Mouse (Mus musculus) liver, embryonic 14.5 days (tissue): ENCODE data around the gene Gm21293. TPM values are rescaled to one million over a fixed set of nuclear protein-coding genes. Genes with fewer than 3 reads are reported as not detected.
"Not testable (repeated sequence)": the region's sequence is repeated elsewhere in the genome, so short reads cannot be mapped to it uniquely, and the experiment has no call there.

Source experiments
- ATAC-seq: fragments of 200-750 bp; cut with Nextera tagmentation; 2 replicates; pipeline ENCODE4 v1.8.0; 2017; ENCODE audit warnings: moderate number of reproducible peaks, mild to moderate bottlenecking, moderate library complexity; ENCODE audit not compliant: insufficient read depth
- DNase-seq, 3 experiments: peaks; one replicate each; pipeline ENCODE4 v3.0.0-alpha.2; 2012 to 2013; ENCODE audit warnings: low read depth in 3 of 3, low spot score in 3 of 3
- H3K27ac ChIP-seq: fragments of 300-500 bp; sonication (generic); 2 replicates; pipeline ENCODE4 v1.5.1; 2014; ENCODE audit warnings: moderate library complexity, mild to moderate bottlenecking, control low read depth, inconsistent platforms
- H3K27me3 ChIP-seq: fragments of 300-500 bp; sonication (generic); 2 replicates; pipeline ENCODE4 v1.6.1; 2014; ENCODE audit warnings: mild to moderate bottlenecking, low read length, moderate library complexity; ENCODE audit not compliant: control insufficient read depth, insufficient read depth
- H3K36me3 ChIP-seq: fragments of 300-500 bp; sonication (generic); replicated peaks from 2 replicates; pipeline ENCODE4 v1.6.1; 2014; ENCODE audit warnings: low read depth; ENCODE audit not compliant: control insufficient read depth, insufficient read depth
- H3K4me1 ChIP-seq, 2 experiments: fragments of 200-500 bp in 1 of 2; fragments of 300-500 bp in 1 of 2; sonication (generic) in 1 of 2; replicated peaks; 2 replicates each; pipeline ENCODE4 v1.6.1; 2012 to 2014; ENCODE audit warnings: antibody characterized with exemption in 1 of 2, inconsistent platforms in 1 of 2, low read length in 1 of 2; ENCODE audit not compliant: control insufficient read depth in 2 of 2, insufficient read depth in 2 of 2
- H3K4me2 ChIP-seq: fragments of 300-500 bp; sonication (generic); 2 replicates; pipeline ENCODE4 v1.6.1; 2014; ENCODE audit warnings: low read depth, mild to moderate bottlenecking, control low read depth, moderate library complexity
- H3K4me3 ChIP-seq, 2 experiments: fragments of 200-500 bp in 1 of 2; fragments of 300-500 bp in 1 of 2; sonication (generic) in 1 of 2; 2 replicates each; pipeline ENCODE4 v1.5.1; 2012 to 2014; ENCODE audit warnings: low read depth in 2 of 2, low read length in 2 of 2, mild to moderate bottlenecking in 2 of 2, control low read depth in 1 of 2, inconsistent platforms in 1 of 2, moderate library complexity in 1 of 2; ENCODE audit not compliant: insufficient read depth in 1 of 2
- H3K9ac ChIP-seq: fragments of 300-500 bp; sonication (generic); replicated peaks from 2 replicates; pipeline ENCODE4 v1.6.1; 2014; ENCODE audit warnings: mild to moderate bottlenecking, control low read depth, moderate library complexity
- H3K9me3 ChIP-seq: fragments of 300-500 bp; sonication (generic); 2 replicates; pipeline ENCODE4 v1.6.1; 2016; ENCODE audit warnings: low read length, mixed read lengths; ENCODE audit not compliant: control insufficient read depth
- CTCF ChIP-seq: IDR thresholded peaks from 2 replicates; pipeline ENCODE4 v1.5.1; 2016; ENCODE audit warnings: antibody characterized with exemption, low read depth, control low read depth
- EP300 ChIP-seq: IDR thresholded peaks from 2 replicates; pipeline ENCODE4 v1.6.1; 2016; ENCODE audit warnings: antibody characterized with exemption, low read depth
- WGBS: fragments of 180-500 bp; shearing (Covaris S2); extraction: QIAGEN DNeasy Blood & Tissue Kit; methylation state at CpG from one replicate; pipeline ENCODE4 v1.1.7; 2014; ENCODE audit not compliant: insufficient replicate concordance; 5-methylcytosine and 5-hydroxymethylcytosine counted together
- polyA plus RNA-seq, 2 experiments: library from polyadenylated mRNA; depleted of rRNA in 1 of 2; stranded (reverse) in 1 of 2; unstranded in 1 of 2; fragments of >200 nt; fragmentation: Nextera tagmentation in 1 of 2; extraction: Ambion mirVana in 1 of 2; gene quantifications; 2 replicates each; pipeline versions ENCODE4 v1.2.1 to v1.2.3; 2012 to 2014

The Gm21293 gene
- polyA plus RNA-seq (2012; rRNA removed) (not detected in 2 replicates), polyA plus RNA-seq (2014; fragmentation: Nextera tagmentation; extraction: Ambion mirVana) (not detected in 2 replicates)

- not testable (repeated sequence) for H3K27ac ChIP-seq, DNase-seq, H3K9me3 ChIP-seq, H3K9ac ChIP-seq, H3K4me3 ChIP-seq, H3K4me2 ChIP-seq, H3K4me1 ChIP-seq, H3K36me3 ChIP-seq, H3K27me3 ChIP-seq, ATAC-seq
- no CpG with 5 or more reads among the region's 3 CpGs for WGBS
These were observed at the start of gene Gm21293 for GRCm38 (mm10) chr10:104142687-104143086. Gene Gm21293 (plus strand): TSS chr10:104142987.

GRCm38 (mm10) chr10:104110044-104110443 lies 32.7 kb upstream of the Gm21293 start:
- DNase-seq, result no peak
- Histone ChIP-seq H3K4me1 (no peaks in the 10 kb centered on the region), H3K4me3 (no peak overlapping the region), H3K4me2 (no peak overlapping the region), H3K27me3 (no peaks in the 10 kb centered on the region), H3K9ac (no peak overlapping the region), H3K9me3 (no peaks in the 10 kb centered on the region), H3K36me3 (no peaks in the 10 kb centered on the region), H3K27ac (no peak overlapping the region)
- WGBS, result 59% methylated on average over 3 of the region's 3 CpGs
- no peak for ATAC-seq
- TF ChIP-seq EP300, result no peak
- TF ChIP-seq CTCF, result no peak

GRCm38 (mm10) chr10:104118312-104118711 lies 24.5 kb upstream of the Gm21293 start:
- Histone ChIP-seq H3K9me3 (no peaks in the 10 kb centered on the region), H3K4me2 (no peak overlapping the region), H3K27ac (no peak overlapping the region), H3K9ac (no peak overlapping the region), H3K4me1 (no peaks in the 10 kb centered on the region), H3K36me3 (no peaks in the 10 kb centered on the region), H3K27me3 (no peaks in the 10 kb centered on the region), H3K4me3 (no peak overlapping the region)
- TF ChIP-seq EP300 (no peak), CTCF (no peak)
- WGBS, result 30% methylated on average over 2 of the region's 2 CpGs
- DNase-seq (no peak), ATAC-seq (no peak)

GRCm38 (mm10) chr10:104151197-104151596 lies 8.4 kb downstream of the Gm21293 start, which contains the start of gene Gm6763:
Gene Gm6763 (plus strand): TSS chr10:104151497.
- no CpG with 5 or more reads among the region's 3 CpGs for WGBS
- H3K9me3 ChIP-seq, H3K9ac ChIP-seq, ATAC-seq, H3K4me2 ChIP-seq, H3K4me3 ChIP-seq, H3K4me1 ChIP-seq, H3K27ac ChIP-seq, DNase-seq, H3K36me3 ChIP-seq, H3K27me3 ChIP-seq: not testable (repeated sequence)

GRCm38 (mm10) chr10:104159706-104160105 lies 16.9 kb downstream of the Gm21293 start, which contains the start of gene Gm8764:
Gene Gm8764 (plus strand): TSS chr10:104160006.
- H3K4me3 ChIP-seq, H3K4me2 ChIP-seq, H3K4me1 ChIP-seq, H3K27ac ChIP-seq, H3K27me3 ChIP-seq, ATAC-seq, H3K9me3 ChIP-seq, H3K36me3 ChIP-seq, DNase-seq, H3K9ac ChIP-seq: not testable (repeated sequence)
- no CpG with 5 or more reads among the region's 3 CpGs for WGBS

- H3K27me3 ChIP-seq, H3K27ac ChIP-seq, ATAC-seq, H3K36me3 ChIP-seq, H3K4me2 ChIP-seq, H3K9ac ChIP-seq, H3K9me3 ChIP-seq, H3K4me1 ChIP-seq, DNase-seq, H3K4me3 ChIP-seq: not testable (repeated sequence)
- no CpG with 5 or more reads among the region's 3 CpGs for WGBS
These were observed 25.4 kb downstream of the Gm21293 start, which contains the start of gene Gm21304 for GRCm38 (mm10) chr10:104168215-104168614. Gene Gm21304 (plus strand): TSS chr10:104168515.

- H3K4me2 ChIP-seq, H3K9ac ChIP-seq, H3K36me3 ChIP-seq, H3K27me3 ChIP-seq, H3K27ac ChIP-seq, DNase-seq, H3K4me1 ChIP-seq, H3K9me3 ChIP-seq, ATAC-seq, H3K4me3 ChIP-seq: not testable (repeated sequence)
- no CpG with 5 or more reads among the region's 3 CpGs for WGBS
These were observed 33.9 kb downstream of the Gm21293 start, which contains the start of gene Gm21312 for GRCm38 (mm10) chr10:104176724-104177123. Gene Gm21312 (plus strand): TSS chr10:104177024.

GRCm38 (mm10) chr10:104185233-104185632 lies 42.4 kb downstream of the Gm21293 start, which contains the start of gene Gm20765:
Gene Gm20765 (plus strand): TSS chr10:104185533.
- H3K9ac ChIP-seq, H3K4me3 ChIP-seq, H3K4me2 ChIP-seq, H3K4me1 ChIP-seq, H3K9me3 ChIP-seq, DNase-seq, H3K27me3 ChIP-seq, ATAC-seq, H3K36me3 ChIP-seq, H3K27ac ChIP-seq: not testable (repeated sequence)
- WGBS, result no CpG with 5 or more reads among the region's 3 CpGs
